Mouse (Mus musculus): Measurements from ENCODE around the gene Rtn4rl1.

- TF ChIP-seq CTCF (IDR thresholded peaks at IDR 0.05; ENCODE audit: low read depth) (no peak), EP300 (IDR thresholded peaks at IDR 0.05; ENCODE audit: low read depth) (no peak)
These were observed 66.5 kb downstream of the Rtn4rl1 start for GRCm38 (mm10) chr11:75259996-75260561.

Data from liver, postnatal 0 days (tissue).